Mouse (Mus musculus) hindbrain, embryonic 14.5 days (tissue): ENCODE measurements around the gene Cox7a1. TPM values are rescaled to one million over a fixed set of nuclear protein-coding genes. Genes with fewer than 3 reads are reported as not detected.

ENCODE experiments used
- polyA plus RNA-seq: library from polyadenylated mRNA; unstranded; fragments of >200 nt; fragmentation: Nextera tagmentation; extraction: Ambion mirVana; gene quantifications from 2 replicates; pipeline ENCODE4 v1.2.1, GENCODE M21; 2014

Gene Cox7a1
- polyA plus RNA-seq, 1 experiment from 2014 or later: 6.9 TPM

Other genes starting within 250 kb of the Cox7a1 start
- gene Zfp74, start 230.1 kb upstream of the Cox7a1 start, polyA plus RNA-seq: 17.7 and 23.0 TPM in 2 replicates
- gene Zfp568, start 200.2 kb upstream of the Cox7a1 start, polyA plus RNA-seq: 4.3 and 4.5 TPM in 2 replicates
- 10.9 and 13.6 TPM in 2 replicates for gene Zfp14, start 132.8 kb upstream of the Cox7a1 start, polyA plus RNA-seq
- 10.3 and 12.2 TPM in 2 replicates for gene Zfp82, start 111.2 kb upstream of the Cox7a1 start, polyA plus RNA-seq
- 0.96 and 2.2 TPM in 2 replicates for gene Gm26920, start 93.7 kb upstream of the Cox7a1 start, polyA plus RNA-seq
- gene Zfp566, start 93.6 kb upstream of the Cox7a1 start, polyA plus RNA-seq: 14.3 and 15.0 TPM in 2 replicates
- 88.6 and 97.8 TPM in 2 replicates for gene Zfp260, start 89.4 kb upstream of the Cox7a1 start, polyA plus RNA-seq
- gene Zfp382, start 62.2 kb upstream of the Cox7a1 start, polyA plus RNA-seq: 14.6 and 15.5 TPM in 2 replicates
- 13.2 and 14.0 TPM in 2 replicates for gene Zfp146, start 14.4 kb upstream of the Cox7a1 start, polyA plus RNA-seq
- gene Capns1, start 14.7 kb downstream of the Cox7a1 start, polyA plus RNA-seq: 62.0 and 70.7 TPM in 2 replicates
- gene Polr2i, start 47.8 kb downstream of the Cox7a1 start, polyA plus RNA-seq: 179 and 199 TPM in 2 replicates
- 390 and 397 TPM in 2 replicates for gene Tbcb, start 48.1 kb downstream of the Cox7a1 start, polyA plus RNA-seq
- gene Ovol3, start 51.6 kb downstream of the Cox7a1 start, polyA plus RNA-seq: not detected in 2 replicates
- gene Thap8, start 96.0 kb downstream of the Cox7a1 start, polyA plus RNA-seq: 0.16 and 0.43 TPM in 2 replicates
- 5.7 and 5.9 TPM in 2 replicates for gene Wdr62, start 96.3 kb downstream of the Cox7a1 start, polyA plus RNA-seq
- 123 and 146 TPM in 2 replicates for gene Clip3, start 107.6 kb downstream of the Cox7a1 start, polyA plus RNA-seq
- 119 and 123 TPM in 2 replicates for gene Alkbh6, start 124.6 kb downstream of the Cox7a1 start, polyA plus RNA-seq
- 10.7 and 11.9 TPM in 2 replicates for gene Syne4, start 130.7 kb downstream of the Cox7a1 start, polyA plus RNA-seq
- not detected in 2 replicates for gene E130208F15Rik, start 137.6 kb downstream of the Cox7a1 start, polyA plus RNA-seq
- gene Sdhaf1, start 139.8 kb downstream of the Cox7a1 start, polyA plus RNA-seq: 16.5 and 19.2 TPM in 2 replicates
- 14.5 and 15.0 TPM in 2 replicates for gene Lrfn3, start 178.6 kb downstream of the Cox7a1 start, polyA plus RNA-seq
- 27.2 and 35.6 TPM in 2 replicates for gene Tyrobp, start 229.6 kb downstream of the Cox7a1 start, polyA plus RNA-seq
- 1.1 TPM in 1 of 2 replicates, not detected in the other for gene Hcst, start 235.7 kb downstream of the Cox7a1 start, polyA plus RNA-seq
- 1.8 and 2.9 TPM in 2 replicates for gene Nfkbid, start 237.6 kb downstream of the Cox7a1 start, polyA plus RNA-seq